Mouse (Mus musculus): ENCODE data around the gene Gm42674.

Gene Gm42674

DNA sequence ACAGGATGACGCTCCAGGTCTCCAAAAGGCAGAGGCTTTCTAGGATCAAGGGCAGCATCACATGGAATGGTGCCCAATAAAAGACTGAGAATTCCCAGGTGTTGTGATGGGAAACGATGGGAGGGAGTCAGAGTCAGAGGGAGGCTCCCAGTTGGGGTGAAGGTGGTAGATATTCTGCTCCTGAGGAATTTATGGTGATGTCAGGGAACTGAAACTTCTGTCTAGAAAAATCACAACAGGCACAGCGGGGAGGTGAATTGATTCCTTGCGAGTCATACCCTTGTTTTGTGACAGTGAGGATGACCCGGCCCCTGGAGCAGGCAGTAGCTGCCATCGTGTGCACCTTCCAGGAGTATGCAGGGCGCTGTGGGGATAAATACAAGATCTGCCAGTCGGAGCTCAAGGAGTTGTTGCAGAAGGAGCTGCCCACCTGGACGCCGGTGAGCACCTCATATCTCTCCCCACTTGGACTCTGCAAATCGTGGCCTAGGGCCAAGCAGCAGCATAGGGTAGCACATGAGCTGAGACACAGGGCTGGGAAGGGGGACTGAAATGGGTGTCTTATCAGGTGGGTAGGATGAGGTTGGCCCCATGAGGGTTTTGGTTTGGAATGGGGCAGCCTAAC is at the start of gene Gm42674:
Gene Gm42674, plus strand, starts transcription at position 419 of the 625 bp plus-strand sequence.
- no peak for DNase-seq (ENCODE audit: low spot score in 2 of 2)

DNA sequence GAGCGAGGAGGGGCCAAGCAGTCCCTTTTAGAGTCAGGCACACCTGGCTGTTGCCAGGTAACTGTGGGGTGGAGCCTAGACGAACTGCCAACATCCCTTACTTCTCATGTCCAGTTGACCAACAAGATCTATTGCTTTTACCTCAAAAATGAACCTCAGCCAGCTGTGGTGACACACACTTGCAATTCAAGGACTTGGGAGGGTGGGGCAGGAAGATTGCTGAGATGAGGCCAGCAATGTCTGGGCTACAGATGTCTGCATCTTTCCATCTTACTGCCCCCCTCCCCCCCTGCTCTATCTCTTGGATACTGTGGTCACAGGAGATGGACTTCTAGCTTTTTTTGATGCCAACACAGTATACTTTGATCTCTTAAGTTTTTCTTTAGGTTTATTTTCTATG is 49.5 kb upstream of the Gm42674 start:
- DNase-seq (ENCODE audit: low spot score in 2 of 2), result no peak

DNA sequence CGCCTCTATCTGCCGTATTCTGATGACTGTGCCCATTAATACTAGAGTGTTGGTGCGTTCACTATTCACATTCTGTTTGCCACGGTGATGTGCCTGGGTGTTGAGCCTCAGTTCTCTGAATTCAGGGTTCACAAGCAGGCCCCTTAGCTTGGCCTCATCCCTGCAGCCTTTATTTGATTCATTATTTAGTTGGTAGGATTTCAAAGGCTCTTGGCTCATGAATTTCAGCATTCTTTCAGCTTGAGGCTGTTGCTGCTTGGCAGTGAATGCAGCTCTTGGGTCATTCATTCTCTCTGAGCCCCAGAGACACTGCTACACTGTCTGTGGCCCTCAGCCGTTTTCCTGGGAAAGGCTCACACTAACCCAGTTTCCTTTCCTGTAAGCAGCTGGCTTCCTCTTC is 45.8 kb upstream of the Gm42674 start:
- no peak for DNase-seq (ENCODE audit: low spot score in 2 of 2)

DNA sequence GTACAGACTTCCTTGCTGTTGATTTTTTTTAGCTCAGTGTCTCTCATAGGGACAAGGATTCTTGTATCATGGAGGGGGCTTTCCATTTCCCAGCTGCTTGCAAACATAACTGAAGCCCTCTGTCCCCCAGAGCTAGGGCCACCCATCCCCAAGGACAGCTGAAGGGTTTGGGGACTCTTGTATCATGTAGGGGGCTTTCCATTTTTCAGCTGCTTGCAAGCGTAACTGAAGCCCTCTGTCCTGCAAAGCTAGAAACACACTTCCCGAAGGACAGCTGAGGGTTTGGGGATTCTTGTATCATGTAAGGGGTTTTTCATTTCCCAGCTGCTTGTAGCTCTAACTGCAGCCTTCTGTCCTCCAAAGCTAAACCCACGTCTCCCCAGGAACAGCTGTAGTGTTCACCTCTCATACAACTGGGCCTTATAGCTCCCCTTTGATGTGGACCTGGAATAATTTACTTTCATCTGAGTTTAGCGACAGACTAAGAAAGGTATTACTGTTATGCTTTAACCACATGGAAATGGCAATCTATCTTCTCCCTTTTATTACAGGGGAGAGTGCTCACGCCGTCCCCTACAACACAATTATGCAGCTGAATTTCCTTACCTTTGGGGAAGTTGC is 41.6 kb upstream of the Gm42674 start, which contains the start of gene S100a3:
Gene S100a3, plus strand, starts transcription at position 571 of the 621 bp plus-strand sequence.
- no peak for DNase-seq (ENCODE audit: low spot score in 2 of 2)

DNA sequence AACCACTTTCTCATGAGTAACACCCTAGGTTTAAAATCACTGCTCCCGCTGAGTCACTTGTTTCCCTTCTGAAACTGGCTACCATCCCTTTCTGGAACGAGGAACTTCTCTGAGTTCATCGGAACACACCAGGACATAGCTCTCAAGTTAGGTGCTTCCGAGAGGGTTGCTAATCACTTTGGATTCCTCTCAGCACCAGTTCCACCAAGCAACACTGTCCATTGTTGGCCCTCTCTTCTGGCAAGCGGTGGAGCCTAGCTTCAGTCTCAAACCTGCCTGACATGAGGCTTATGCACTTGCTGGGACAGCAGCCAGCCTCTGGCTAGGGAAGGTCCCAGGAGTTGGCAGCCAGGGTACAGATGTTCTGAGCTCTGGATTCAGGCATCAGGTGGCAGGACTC is 27.0 kb upstream of the Gm42674 start:
- DNase-seq (ENCODE audit: low spot score in 2 of 2), result no peak

DNA sequence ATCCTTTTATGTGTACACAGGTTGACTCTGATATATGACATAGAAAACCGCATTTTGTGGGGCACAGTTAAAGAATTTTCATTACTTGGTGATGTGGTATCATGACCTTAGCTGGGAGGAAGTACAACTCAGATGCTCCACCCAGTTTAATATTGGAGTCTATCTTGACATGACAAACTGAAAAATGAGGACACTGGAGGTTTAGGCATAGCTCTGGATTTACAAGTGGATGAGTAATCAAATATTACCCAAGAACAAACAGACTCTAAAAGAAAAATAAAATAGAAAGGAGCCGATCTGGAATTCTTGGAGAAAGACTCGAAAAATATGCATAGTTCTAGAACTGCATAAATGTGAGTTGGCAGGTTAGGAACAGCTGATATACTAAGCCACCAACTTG is 26.4 kb upstream of the Gm42674 start:
- no peak for DNase-seq (ENCODE audit: low spot score in 2 of 2)

DNA sequence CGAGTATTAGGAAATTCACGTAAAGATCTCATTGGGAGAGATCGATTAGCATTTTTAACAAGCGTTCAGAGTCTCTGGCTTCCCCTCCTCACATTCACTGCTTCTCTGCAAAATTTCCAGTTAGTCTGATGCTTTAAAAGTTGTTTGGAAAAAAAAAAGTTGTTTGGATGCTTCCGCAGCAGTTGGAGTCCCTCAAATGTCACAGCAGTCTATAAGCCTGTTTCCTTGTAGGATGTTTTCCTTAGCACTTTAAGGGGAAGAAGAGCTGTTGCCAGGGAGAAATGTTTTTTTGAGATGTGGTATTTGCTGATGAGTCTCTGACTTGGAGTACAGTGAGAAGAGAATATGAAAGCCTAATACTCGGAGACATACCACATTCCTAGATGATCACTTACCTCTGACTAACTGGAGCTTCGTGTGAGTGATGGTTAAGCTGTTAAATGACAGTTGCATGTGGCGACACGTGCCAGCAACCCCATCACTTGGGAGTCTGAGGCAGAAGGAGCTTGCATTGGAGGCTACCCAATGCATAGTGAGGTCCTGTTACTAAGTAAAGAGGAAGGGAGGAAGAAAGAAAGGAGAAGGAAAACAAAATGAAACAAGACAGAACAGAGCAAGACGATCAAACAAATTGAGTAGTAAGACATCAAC is 25.2 kb upstream of the Gm42674 start:
- DNase-seq (ENCODE audit: low spot score in 2 of 2), result no peak

DNA sequence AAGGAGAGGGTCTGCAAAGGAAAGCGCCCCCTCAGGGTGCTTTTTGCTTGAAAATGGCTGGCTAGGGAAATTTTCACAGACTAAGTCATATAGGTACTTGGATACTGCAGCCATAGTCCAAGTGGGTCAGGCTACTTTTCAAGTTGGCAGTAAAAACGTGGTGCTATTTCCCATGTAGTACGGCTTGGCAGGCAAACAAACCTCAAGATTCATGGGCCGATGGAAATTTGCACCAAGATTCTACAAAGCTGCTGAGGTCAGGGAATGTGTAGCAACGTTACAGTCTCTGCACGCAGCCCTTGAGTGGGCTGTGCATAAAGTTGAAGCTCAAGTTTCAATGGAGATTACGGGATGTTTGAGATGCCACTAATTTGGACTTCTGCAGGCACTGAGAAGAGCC is 22.3 kb upstream of the Gm42674 start:
- no peak for DNase-seq (ENCODE audit: low spot score in 2 of 2)

DNA sequence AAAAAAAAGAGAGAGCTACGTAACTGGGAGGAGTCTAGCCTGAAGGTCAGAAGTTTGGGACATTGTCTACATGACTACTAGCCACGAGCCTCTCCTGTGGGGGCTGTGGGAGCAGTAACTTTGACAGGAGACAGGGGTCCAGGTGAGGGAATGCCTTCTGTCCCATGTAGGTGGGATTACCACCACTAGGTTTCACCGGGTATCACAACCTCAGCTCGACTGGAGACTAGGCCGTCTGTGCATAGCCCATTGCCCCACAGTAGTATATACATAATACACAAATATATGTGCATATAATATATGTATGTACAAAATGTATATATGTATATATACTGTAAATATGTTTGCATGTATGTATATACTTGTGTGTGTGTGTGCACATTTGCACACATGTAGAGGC is 20.6 kb upstream of the Gm42674 start:
- no peak for DNase-seq (ENCODE audit: low spot score in 2 of 2)

DNA sequence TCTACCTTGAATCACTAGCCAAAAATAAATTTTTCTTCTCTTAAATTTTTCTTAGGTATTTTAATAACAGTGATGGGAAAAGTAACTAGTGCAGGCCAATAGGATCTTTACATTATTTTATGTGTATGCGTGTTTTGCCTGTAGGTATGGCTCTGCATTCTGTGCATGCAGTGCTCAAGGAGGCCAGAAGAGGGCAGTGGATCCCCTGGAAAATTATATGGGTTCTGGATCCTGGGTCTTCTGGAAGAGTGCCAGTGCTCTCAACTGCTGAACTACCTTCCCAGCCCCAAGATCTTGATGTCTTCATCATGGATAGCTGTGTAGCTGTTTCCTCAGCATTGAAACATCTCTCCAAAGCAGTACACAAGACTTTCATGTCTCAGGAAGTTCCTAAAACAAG is 19.5 kb upstream of the Gm42674 start:
- DNase-seq (ENCODE audit: low spot score in 2 of 2), result no peak

DNA sequence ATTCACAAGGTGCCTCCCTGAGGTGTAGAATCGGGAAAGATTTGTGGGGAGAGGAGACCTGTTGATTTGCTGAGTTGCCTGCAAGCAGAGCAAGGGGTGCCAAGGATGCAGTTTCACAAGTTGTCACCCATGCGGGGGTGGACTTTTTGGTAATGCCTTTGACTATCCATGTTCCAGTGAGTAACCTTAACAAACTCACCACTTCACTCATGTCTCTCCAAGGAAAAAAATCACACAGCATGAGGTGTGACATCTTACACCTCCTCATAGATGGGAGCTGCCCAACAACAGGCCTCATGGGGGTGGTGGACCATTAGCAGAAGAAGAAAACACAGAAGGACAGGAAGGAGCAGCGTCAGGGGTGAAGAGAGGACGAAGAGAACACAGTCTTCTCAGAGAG is 19.1 kb upstream of the Gm42674 start:
- no peak for DNase-seq (ENCODE audit: low spot score in 2 of 2)

DNA sequence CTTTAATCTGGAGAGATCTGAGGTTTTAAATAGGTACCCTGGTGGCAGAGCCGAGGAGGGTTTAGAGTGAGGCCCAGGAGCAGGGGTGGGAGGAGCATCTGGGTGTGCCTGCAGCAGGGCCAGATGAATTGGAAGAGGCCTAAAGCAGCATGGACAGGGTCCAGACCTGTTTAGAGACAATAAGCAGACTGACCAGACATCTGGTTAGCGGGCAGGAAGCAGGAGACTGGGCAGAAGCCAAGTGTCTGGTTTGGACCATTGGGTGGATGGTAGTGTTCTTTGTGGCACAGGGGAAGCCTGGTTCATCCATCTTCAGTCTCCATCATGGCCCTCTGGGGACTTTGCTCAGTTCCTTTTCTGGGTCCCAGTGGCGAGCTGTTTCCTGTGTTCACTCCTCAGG is 17.8 kb upstream of the Gm42674 start:
- no peak for DNase-seq (ENCODE audit: low spot score in 2 of 2)

DNA sequence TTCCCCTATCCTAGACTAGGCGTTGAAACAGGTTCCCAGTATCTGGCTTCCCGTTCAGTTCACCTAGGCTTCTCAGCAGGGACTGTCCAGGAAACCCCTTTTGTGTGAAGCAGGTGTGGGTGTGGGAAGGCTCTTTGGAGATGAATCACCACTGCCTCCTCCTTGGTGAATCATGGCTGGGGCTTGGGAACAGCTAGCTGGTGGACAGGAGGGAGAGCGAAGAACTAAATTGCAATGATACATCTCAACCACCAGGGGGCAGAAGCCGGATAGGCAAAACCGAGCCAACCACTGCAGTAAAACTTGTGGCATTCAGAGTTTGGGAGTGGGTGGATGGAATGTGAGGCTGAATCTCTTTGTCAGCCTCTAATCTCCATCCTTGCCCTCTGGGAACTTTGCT is 16.1 kb upstream of the Gm42674 start:
- DNase-seq (ENCODE audit: low spot score in 2 of 2), result peak in 1 of 2 experiments; percentile 38

DNA sequence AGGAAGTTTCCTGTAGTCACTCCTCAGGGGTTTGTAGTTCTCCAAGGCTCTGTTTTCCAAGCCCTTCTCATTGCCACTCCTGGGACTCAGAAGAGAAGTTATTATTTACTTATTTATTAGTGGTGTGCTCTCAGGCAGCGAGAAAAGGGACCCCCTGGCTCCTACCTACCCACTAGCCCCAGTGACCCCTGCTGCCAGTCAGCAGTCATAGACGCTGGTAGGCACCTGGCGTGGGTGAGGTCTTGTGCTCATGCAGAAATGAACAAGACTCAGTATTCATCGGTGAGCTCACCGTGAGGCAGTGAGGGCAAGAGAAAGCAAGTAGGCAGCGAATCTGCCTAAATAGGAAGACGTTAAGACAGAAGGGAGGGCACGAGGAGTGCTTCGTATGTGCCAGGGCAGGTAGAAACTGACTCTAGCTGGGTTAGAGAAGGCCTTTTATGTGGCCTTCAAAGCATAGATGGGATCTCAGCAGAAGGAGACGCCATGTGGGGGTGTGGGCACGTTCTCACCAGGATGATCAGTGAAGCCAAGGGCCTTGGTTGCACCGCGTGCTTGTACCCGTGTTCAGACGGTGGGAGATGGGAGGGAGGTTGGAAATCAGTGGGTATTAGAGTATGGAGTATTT is 15.6 kb upstream of the Gm42674 start:
- DNase-seq (ENCODE audit: low spot score in 2 of 2), result no peak

DNA sequence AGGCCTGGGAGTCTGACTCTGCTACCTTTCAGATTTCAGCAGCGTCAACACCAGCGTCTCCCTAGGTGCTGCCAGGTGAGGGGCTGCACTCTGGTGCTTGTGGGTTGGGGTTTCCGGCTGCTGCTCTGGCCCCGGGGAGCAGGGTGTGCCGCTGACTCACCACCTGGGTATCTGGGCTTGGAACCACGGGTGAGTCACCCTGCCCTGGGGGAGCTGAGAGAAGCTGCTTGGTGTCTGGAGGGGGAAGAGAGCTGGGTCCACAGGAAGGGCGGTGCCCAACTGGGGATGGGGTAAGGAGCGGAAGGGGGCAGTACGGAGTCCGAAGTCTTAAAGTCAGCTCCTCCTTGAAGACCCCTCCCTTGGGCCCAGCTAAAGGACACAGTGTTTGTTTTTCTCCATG is 14.8 kb upstream of the Gm42674 start:
- DNase-seq (ENCODE audit: low spot score in 2 of 2), result peak; percentile 59 to 62

DNA sequence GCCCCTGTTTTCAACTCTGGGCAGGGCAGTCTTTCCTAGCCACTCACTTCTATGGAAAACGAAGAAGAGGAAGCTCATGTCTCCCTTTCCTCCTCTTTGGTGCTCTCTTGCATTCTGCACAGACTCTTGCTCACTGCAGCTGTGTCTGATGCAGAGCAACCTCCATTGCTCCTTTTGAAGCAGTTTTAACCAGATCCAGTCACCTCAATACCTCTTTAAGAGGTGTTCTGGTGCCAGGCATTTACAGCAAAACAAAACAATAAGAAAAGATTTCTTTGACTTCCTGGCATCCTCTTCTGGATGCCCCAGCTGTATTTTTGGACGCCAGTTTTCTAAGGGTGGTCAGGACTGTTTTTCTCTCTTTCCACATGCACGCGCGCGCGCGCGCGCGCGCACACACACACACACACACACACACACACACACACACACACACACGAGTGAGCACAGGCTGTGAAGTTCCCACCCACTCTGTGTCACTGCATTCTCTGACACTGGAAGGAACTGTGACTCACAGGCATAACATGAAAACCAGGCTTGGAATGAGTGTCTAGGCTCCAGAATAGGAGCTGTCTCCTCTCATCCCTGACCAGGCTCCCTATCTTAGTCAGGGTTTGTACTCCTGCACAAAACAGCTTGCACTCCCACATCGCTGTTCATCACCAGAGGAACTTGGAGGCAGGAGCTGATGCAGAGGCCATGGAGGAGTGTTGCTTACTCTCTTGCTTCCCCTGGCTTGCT is 14.2 kb upstream of the Gm42674 start:
- DNase-seq (ENCODE audit: low spot score in 2 of 2), result no peak

DNA sequence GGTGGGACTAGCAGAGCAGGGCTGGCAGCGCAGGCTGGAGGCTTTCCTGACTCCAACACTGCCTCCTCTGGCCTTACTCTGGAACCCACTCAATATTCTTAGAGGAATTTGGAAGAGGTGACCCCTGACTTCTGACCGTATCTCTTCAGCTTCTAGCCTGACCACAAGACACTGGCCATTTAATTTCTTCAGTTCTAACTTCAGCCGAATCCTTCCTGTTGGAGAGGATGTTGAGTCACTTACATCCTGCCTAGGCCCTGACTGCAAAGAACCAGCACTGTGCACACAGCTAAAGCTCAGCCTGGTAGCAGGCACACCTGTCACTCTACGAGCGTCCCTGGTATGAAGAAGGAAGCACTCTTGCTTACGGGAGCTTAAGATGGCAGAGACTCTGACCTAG is 12.3 kb upstream of the Gm42674 start:
- DNase-seq (ENCODE audit: low spot score in 2 of 2), result no peak

DNA sequence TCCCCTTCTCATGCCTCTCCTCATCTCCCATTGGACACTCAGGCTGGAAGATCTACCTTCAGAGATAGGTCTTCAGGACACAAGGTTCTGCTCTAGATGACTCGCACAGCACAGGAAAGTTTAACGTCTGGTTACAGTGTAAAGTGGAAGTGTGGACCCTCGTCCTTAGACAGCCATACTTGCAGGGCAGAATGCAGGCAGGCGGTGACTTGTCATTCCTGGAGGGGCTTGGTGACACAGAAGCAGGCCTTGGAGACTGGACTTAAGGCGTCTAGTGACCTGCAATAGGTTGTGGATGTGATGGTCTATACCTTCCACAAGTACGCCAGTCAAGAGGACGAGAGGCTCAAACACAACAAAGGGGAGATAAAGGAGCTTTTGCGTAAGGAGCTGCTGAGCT is 11.8 kb upstream of the Gm42674 start, which contains the start of gene S100a2:
Gene S100a2, plus strand, starts transcription at position 301 of the 400 bp plus-strand sequence.
- DNase-seq (ENCODE audit: low spot score in 2 of 2), result no peak

DNA sequence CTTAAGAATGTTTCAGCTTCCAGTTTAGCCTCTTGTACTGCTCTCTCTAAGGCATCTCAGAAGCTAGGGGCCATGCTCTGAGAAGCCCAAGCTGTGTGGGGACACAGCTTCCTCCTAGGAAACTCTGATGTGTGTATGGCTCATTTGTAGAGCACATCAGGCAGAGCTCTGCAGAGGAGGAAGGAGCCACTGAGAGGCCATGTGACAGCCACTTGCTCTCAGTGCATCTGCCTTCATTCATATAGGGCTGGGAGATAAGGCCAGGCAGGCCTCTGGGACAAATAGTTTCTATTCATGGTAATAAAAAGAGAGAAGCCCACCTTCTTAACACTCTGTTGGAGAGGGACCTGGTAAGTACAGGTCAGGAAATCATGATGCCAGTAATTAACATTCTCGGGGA is 7.2 kb upstream of the Gm42674 start:
- DNase-seq (ENCODE audit: low spot score in 2 of 2), result no peak

DNA sequence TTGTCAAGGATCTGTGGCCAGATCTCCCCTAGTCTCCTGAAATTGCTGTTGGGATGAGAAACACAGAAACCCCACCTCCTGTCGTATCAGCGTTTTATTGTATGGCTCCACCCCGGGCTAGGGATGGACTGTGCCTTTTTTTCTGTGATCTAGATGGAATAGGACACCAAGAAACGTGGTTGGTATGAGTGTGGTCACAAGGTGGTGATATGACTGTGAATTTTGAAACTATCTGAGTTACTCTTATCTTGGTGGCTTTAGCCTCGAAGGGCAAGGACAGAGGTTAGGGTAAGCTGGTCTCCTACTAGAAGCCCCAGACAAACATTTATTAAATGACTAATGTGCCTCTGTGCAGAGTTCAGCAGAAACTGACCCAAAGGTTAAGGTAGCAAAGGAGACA is 6.1 kb upstream of the Gm42674 start:
- no peak for DNase-seq (ENCODE audit: low spot score in 2 of 2)

DNA sequence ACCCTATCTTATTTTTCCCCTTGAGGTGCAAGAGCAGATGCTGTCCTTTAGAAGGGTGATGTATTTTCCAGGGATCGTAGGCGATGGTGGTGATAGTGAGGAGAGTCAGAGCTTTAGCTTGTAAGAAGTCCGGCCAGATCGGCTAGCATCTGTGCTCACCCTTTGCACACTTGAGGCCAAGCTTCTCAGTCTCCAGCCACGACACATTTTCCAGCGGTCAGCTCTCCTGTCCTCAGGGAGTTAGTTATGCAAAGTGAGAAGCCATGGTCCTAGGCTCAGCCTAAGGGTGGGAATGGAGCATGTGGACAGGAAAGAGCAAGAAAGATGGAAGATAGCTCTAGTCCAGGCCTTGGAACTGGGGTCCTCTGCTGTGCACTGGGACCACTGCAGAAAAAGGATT is 4.9 kb upstream of the Gm42674 start:
- DNase-seq (ENCODE audit: low spot score in 2 of 2), result no peak

DNA sequence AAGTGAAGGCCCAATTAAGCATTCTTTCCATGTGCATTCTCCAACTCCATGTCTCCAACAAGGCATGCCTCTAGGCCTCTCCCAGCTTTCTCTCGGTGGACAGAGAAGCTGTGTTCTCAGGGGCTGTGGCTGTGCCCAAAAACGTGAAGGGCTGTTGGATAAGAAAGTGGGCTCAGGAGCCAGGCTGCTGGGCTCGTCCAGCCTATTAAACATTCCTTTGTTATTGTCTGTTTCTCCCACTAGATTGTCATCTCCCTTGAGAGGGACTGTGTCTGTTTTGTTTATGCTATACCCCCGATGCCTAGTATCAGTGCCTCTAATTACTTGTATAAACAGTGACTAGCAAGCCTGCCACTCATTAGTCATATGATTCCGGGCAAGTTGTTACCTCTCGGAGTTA is 4.0 kb upstream of the Gm42674 start:
- DNase-seq (ENCODE audit: low spot score in 2 of 2), result no peak

Data from spleen, postnatal 14 days (tissue).